Mouse (Mus musculus): ENCODE measurements around the gene Grik1. TPM values are rescaled to one million over a fixed set of nuclear protein-coding genes. Genes with fewer than 3 reads are reported as not detected.

Gene Grik1
- total RNA-seq, 1 experiment from 2014 or later: not detected

DNA sequence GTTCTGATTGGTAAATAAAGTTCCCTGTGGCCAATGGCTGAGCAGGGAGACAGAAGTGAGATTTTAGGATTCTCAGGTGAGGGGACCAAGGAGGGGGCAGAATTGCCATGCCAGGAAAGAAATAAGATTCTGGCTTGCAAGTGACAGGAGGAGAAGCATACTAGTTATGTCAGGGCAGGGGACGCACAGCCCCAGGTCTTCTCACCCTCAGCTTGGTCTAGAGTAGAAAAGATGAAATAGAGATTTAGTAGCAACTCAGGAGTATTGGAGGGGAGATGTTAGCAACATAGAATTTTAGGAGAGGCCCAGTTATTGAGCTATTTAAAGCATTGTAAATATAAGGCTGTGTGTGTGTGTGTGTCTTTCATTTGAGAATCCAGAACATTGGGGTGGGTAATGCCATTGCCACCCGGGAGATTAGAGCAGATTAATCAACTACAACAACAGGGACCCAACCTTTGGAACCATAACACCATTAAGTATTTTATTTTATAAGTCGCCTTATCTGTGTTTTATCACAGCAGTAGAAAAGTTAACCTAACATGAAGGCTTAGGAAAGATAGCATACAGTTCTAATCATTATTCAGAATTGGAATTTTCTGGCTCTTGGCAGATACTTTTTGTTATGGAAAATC lies 436.5 kb downstream of the Grik1 start:
- no peak for DNase-seq

DNA sequence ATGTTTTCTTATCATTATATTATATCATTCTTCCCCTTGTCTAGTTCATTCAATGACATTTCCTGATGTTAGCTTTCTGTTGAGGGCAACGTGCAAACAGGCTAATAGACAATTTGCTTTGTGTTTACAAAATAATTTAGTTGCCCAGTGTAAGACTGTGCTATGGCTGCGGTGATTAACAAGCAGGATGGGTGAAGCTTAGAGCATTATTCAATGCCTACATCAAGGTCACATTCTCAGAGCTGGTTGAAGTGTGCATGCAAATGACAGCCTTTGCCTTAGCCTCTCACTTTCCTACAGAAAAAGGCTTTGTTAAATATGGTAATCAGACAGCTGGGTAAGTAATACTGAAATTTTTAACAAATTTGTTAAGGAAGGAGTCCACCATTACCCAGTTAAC lies 438.5 kb downstream of the Grik1 start:
- DNase-seq: no peak

DNA sequence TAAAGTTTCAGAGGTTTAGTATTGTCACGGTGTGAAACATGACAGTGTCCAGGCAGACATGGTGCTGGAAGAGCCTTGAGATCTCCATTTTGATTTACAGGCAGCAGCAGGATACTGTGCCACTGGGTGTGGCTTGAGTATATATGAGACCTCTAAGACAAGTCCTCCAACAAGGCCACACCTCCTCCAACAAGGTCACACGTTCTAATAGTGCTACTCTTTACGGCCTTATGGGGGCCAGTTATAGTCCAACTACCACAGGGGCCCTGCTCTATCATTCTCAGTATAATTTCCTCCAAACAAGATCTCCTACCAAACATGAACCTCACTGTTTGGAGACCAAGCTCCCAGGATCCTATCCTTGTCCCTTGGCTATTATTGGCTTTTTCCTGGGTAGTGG lies 441.3 kb downstream of the Grik1 start:
- no peak for DNase-seq

Other genes starting within 250 kb of the Grik1 start
- gene Cldn17, start 216.7 kb upstream of the Grik1 start, total RNA-seq (2021): not detected in 2 replicates

Data from adrenal gland, postnatal 25 days (tissue).